Mouse (Mus musculus) cerebellum, postnatal 14 days (tissue): ENCODE data around the gene Bcas3.

Source experiments
- DNase-seq, 2 experiments: peaks; one replicate each; pipeline ENCODE4 v3.0.0; 2021; ENCODE audit warnings: mixed read lengths in 2 of 2

Gene Bcas3

GRCm38 (mm10) chr11:85543311-85543710, 190.3 kb downstream of the Bcas3 start:
- DNase-seq, result no peak

GRCm38 (mm10) chr11:85545602-85546001, 192.6 kb downstream of the Bcas3 start:
- no peak for DNase-seq

- DNase-seq, result no peak
Measured at GRCm38 (mm10) chr11:85547966-85548365, 195.0 kb downstream of the Bcas3 start.

- peak; percentile 35 to 42 for DNase-seq
Measured at GRCm38 (mm10) chr11:85549651-85550050, 196.7 kb downstream of the Bcas3 start.

- no peak for DNase-seq
Measured at GRCm38 (mm10) chr11:85555066-85555465, 202.1 kb downstream of the Bcas3 start.

GRCm38 (mm10) chr11:85555721-85556120, 202.8 kb downstream of the Bcas3 start:
- no peak for DNase-seq

- no peak for DNase-seq
Measured at GRCm38 (mm10) chr11:85565068-85565467, 212.1 kb downstream of the Bcas3 start.

- no peak for DNase-seq
Measured at GRCm38 (mm10) chr11:85571040-85571439, 218.1 kb downstream of the Bcas3 start.

- DNase-seq, result no peak
Measured at GRCm38 (mm10) chr11:85571936-85572335, 219.0 kb downstream of the Bcas3 start.

GRCm38 (mm10) chr11:85572590-85572989, 219.6 kb downstream of the Bcas3 start:
- no peak for DNase-seq

- no peak for DNase-seq
Measured at GRCm38 (mm10) chr11:85574496-85574895, 221.5 kb downstream of the Bcas3 start.

GRCm38 (mm10) chr11:85577816-85578645, 225.1 kb downstream of the Bcas3 start:
- peak in 1 of 2 experiments; percentile 2 for DNase-seq

- no peak for DNase-seq
Measured at GRCm38 (mm10) chr11:85584086-85584485, 231.1 kb downstream of the Bcas3 start.

- no peak for DNase-seq
Measured at GRCm38 (mm10) chr11:85593636-85594035, 240.7 kb downstream of the Bcas3 start.

- no peak for DNase-seq
Measured at GRCm38 (mm10) chr11:85599251-85599650, 246.3 kb downstream of the Bcas3 start.

- no peak for DNase-seq
Measured at GRCm38 (mm10) chr11:85603546-85604322, 250.8 kb downstream of the Bcas3 start.

- peak; percentile 27 to 53 for DNase-seq
Measured at GRCm38 (mm10) chr11:85609303-85609940, 256.5 kb downstream of the Bcas3 start.

GRCm38 (mm10) chr11:85613035-85613434, 260.1 kb downstream of the Bcas3 start:
- DNase-seq, result no peak

GRCm38 (mm10) chr11:85613586-85613985, 260.6 kb downstream of the Bcas3 start:
- DNase-seq, result no peak

GRCm38 (mm10) chr11:85614431-85614830, 261.5 kb downstream of the Bcas3 start:
- DNase-seq, result no peak

GRCm38 (mm10) chr11:85615421-85615820, 262.5 kb downstream of the Bcas3 start:
- DNase-seq, result no peak

GRCm38 (mm10) chr11:85621486-85621885, 268.5 kb downstream of the Bcas3 start:
- no peak for DNase-seq

GRCm38 (mm10) chr11:85621994-85622393, 269.0 kb downstream of the Bcas3 start:
- DNase-seq, result peak; percentile 52 to 78
